Mouse (Mus musculus) heart, postnatal 0 days (tissue): ENCODE results near the gene Flii. TPM values are rescaled to one million over a fixed set of nuclear protein-coding genes. Genes with fewer than 3 reads are reported as not detected.

Source experiments
- ATAC-seq: fragments of 200-750 bp; cut with Nextera tagmentation; 2 replicates; pipeline ENCODE4 v1.8.0; 2017; ENCODE audit warnings: low read depth, moderate number of reproducible peaks, moderate library complexity; ENCODE audit not compliant: insufficient read depth
- DNase-seq: peaks from one replicate; pipeline ENCODE4 v3.0.0-alpha.2; 2016; ENCODE audit warnings: low spot score
- H3K27ac ChIP-seq: fragments of 300-500 bp; sonication (generic); 2 replicates; pipeline ENCODE4 v1.5.1; 2014; ENCODE audit warnings: low read depth, mild to moderate bottlenecking
- H3K27me3 ChIP-seq: fragments of 300-500 bp; sonication (generic); 2 replicates; pipeline ENCODE4 v1.6.1; 2014; ENCODE audit warnings: low read length, mixed read lengths; ENCODE audit not compliant: control insufficient read depth, insufficient read depth
- H3K36me3 ChIP-seq: fragments of 300-500 bp; sonication (generic); replicated peaks from 2 replicates; pipeline ENCODE4 v1.6.1; 2014; ENCODE audit warnings: low read length, mixed read lengths; ENCODE audit not compliant: control insufficient read depth, insufficient read depth
- H3K4me1 ChIP-seq: fragments of 300-500 bp; sonication (generic); 2 replicates; pipeline ENCODE4 v1.6.1; 2014; ENCODE audit warnings: antibody characterized with exemption; ENCODE audit not compliant: control insufficient read depth, insufficient read depth
- H3K4me2 ChIP-seq: fragments of 300-500 bp; sonication (generic); 2 replicates; pipeline ENCODE4 v1.6.1; 2014; ENCODE audit warnings: low read depth, mild to moderate bottlenecking, low read length, moderate library complexity
- H3K4me3 ChIP-seq: fragments of 300-500 bp; sonication (generic); 2 replicates; pipeline ENCODE4 v1.5.1; 2014; ENCODE audit warnings: low read depth, low read length
- H3K9ac ChIP-seq: fragments of 300-500 bp; sonication (generic); replicated peaks from 2 replicates; pipeline ENCODE4 v1.6.1; 2014; ENCODE audit warnings: low read depth, low read length, mixed read lengths
- H3K9me3 ChIP-seq: fragments of 300-500 bp; sonication (generic); replicated peaks from 2 replicates; pipeline ENCODE4 v1.6.1; 2016; ENCODE audit warnings: low read length; ENCODE audit not compliant: control insufficient read depth
- CTCF ChIP-seq: IDR thresholded peaks from 2 replicates; pipeline ENCODE4 v1.5.1; 2016; ENCODE audit warnings: antibody characterized with exemption, control low read depth, low read depth
- EP300 ChIP-seq: IDR thresholded peaks from 2 replicates; pipeline ENCODE4 v1.6.1; 2016; ENCODE audit warnings: antibody characterized with exemption, low read depth
- WGBS: fragments of 180-500 bp; shearing (Covaris S2); extraction: QIAGEN DNeasy Blood & Tissue Kit; methylation state at CpG from one replicate; pipeline ENCODE4 v1.1.7; 2014; 5-methylcytosine and 5-hydroxymethylcytosine counted together
- polyA plus RNA-seq: library from polyadenylated mRNA; unstranded; fragments of >200 nt; fragmentation: Nextera tagmentation; extraction: Ambion mirVana; gene quantifications from 2 replicates; pipeline ENCODE4 v1.2.1, GENCODE M21; 2015
- total RNA-seq: library from RNA; depleted of rRNA; stranded (reverse); fragments of >200 nt; gene quantifications from 2 replicates; pipeline ENCODE4 v1.2.3, GENCODE M21; 2014; ENCODE audit warnings: low replicate concordance

Flii gene
- total and polyA plus RNA-seq, 2 experiments from 2014 or later, result 55.3 to 82.2 TPM

DNA sequence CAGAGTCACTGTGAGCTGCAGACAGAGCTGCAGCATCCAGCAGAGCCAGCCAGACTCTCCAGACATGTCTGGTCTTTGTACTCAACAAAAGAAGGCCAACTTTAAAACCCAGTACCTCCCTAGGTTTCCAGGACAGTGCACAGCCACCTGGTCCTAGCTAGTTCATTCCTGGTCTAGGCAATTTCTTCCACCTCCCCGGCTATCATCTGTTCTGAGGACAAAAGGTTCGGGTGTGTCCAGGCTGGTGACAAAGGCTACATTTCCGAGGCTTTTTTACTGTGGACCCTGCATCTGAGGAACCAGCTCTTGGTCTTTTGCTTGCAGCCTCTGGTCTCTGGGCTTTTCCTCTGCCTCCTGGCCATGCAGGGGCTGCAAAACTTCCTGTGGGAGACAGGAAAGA lies 13.3 kb upstream of the Flii start:
- WGBS, result 72% methylated on average over 3 of the region's 3 CpGs
- H3K36me3 ChIP-seq, result peaks cover 39% of the 10 kb centered on the region
- no peak overlapping the region for H3K9ac ChIP-seq
- H3K27me3 ChIP-seq, result no peaks in the 10 kb centered on the region
- TF ChIP-seq CTCF, result no peak
- no peak for TF ChIP-seq EP300
- no peaks in the 10 kb centered on the region for H3K4me1 ChIP-seq
- DNase-seq (no peak), ATAC-seq (no peak)
- H3K27ac ChIP-seq, result no peak overlapping the region
- H3K4me3 ChIP-seq, result no peak overlapping the region
- H3K4me2 ChIP-seq, result no peak overlapping the region
- no peaks in the 10 kb centered on the region for H3K9me3 ChIP-seq

DNA sequence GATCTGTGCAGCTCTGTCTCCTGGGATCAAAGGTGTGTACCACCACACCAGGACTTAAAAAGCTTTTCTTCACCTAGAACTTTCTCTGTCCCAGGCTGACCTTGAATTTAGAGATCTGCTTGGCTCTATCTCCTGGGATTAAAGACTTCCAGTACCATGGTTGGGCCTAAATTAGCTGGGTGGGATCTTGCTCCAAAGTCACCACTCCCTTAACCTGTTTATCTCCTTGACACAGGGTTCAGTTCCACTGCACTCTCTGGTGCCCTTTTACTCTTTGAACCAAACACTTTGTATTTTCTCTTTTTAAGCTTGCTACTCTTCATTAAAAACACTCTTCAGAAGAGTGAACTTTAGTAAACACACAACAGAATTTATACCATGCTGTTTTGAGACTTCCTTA lies 10.4 kb upstream of the Flii start:
- H3K36me3 ChIP-seq, result peaks cover 19% of the 10 kb centered on the region
- H3K27me3 ChIP-seq, result no peaks in the 10 kb centered on the region
- H3K4me2 ChIP-seq, result no peak overlapping the region
- H3K27ac ChIP-seq, result no peak overlapping the region
- no peak overlapping the region for H3K4me3 ChIP-seq
- no peak for DNase-seq
- H3K9me3 ChIP-seq, result no peaks in the 10 kb centered on the region
- no peak for ATAC-seq
- no peak overlapping the region for H3K9ac ChIP-seq
- no peaks in the 10 kb centered on the region for H3K4me1 ChIP-seq
- no peak for TF ChIP-seq EP300
- TF ChIP-seq CTCF, result no peak

DNA sequence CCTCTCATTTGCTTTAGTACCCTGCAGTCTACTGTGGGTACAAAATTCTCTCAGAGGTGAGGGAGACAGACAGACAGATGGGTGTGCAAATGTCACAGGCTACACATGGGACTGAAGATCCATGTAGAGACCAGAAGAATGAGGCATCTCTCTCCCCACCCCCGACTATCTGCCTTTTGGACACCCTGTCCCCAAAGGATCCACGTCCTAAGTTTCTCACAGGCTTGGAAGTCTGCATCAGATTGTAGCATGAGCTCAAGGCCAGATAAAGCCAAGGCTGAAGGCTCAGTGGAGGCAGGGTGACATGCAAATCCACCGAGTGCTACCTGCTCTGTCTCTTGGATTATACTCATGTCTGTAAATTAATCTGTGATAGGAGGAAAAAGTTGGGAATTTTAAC lies 9.4 kb upstream of the Flii start:
- Histone ChIP-seq H3K27me3 (no peaks in the 10 kb centered on the region), H3K4me1 (no peaks in the 10 kb centered on the region), H3K4me2 (no peak overlapping the region), H3K9me3 (no peaks in the 10 kb centered on the region), H3K36me3 (peaks cover 17% of the 10 kb centered on the region), H3K9ac (no peak overlapping the region), H3K27ac (no peak overlapping the region), H3K4me3 (no peak overlapping the region)
- TF ChIP-seq CTCF (no peak), EP300 (no peak)
- WGBS, result 76% methylated on average over 3 of the region's 3 CpGs
- DNase-seq (no peak), ATAC-seq (no peak)

DNA sequence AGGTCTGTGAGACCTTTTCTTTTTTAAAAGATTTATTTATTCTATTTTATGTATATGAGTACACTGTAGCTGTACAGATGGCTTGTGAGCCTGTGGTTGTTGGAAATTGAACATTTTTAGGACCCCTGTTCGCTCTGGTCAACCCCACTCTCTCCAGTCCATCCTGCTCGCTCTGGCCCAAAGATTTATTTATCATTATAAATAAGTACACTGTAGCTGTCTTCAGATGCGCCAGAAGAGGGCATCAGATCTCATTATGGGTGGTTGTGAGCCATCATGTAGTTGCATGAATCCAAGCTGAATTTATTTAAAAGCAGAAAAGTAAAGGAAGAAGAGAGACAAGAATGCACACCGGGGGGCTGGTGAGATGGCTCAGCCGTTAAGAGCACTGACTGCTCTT lies 8.1 kb upstream of the Flii start:
- Histone ChIP-seq H3K36me3 (peaks cover 23% of the 10 kb centered on the region), H3K27me3 (no peaks in the 10 kb centered on the region), H3K4me2 (no peak overlapping the region), H3K4me3 (no peak overlapping the region), H3K4me1 (no peaks in the 10 kb centered on the region), H3K27ac (no peak overlapping the region), H3K9me3 (no peaks in the 10 kb centered on the region), H3K9ac (no peak overlapping the region)
- WGBS, result 74% methylated on average over 5 of the region's 5 CpGs
- ATAC-seq (no peak), DNase-seq (no peak)
- TF ChIP-seq EP300, result no peak
- 0 out of 2 replicates have a peak, but pooled peaks have one; percentile 14 for TF ChIP-seq CTCF

DNA sequence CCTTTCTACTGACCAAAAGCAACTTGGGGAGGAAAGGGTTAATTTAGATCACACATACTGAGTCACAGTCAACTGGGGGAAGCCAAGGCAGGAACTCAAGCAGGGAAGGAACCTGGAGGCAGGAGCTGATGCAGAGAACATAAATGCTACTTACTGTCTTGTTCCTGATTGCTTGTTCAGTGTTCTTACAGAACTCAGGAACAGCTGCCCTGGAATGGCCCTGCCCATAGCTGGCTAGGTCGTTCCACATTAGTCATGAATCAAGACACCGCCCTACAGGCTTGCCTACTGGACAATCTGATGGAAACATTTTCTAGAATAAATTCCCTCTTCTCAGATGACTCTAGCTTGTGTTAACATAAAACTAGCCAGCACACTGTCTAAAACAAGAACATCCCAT lies 7.1 kb upstream of the Flii start:
- Histone ChIP-seq H3K9ac (no peak overlapping the region), H3K36me3 (peaks cover 23% of the 10 kb centered on the region), H3K27ac (no peak overlapping the region), H3K4me1 (peaks cover 4% of the 10 kb centered on the region; the same call in 1 of the 2 replicates), H3K9me3 (no peaks in the 10 kb centered on the region), H3K27me3 (no peaks in the 10 kb centered on the region), H3K4me2 (no peak overlapping the region), H3K4me3 (no peak overlapping the region)
- DNase-seq, result no peak
- TF ChIP-seq EP300 (no peak), CTCF (no peak)
- ATAC-seq, result no peak
- 58% methylated on average over 2 of the region's 2 CpGs for WGBS

DNA sequence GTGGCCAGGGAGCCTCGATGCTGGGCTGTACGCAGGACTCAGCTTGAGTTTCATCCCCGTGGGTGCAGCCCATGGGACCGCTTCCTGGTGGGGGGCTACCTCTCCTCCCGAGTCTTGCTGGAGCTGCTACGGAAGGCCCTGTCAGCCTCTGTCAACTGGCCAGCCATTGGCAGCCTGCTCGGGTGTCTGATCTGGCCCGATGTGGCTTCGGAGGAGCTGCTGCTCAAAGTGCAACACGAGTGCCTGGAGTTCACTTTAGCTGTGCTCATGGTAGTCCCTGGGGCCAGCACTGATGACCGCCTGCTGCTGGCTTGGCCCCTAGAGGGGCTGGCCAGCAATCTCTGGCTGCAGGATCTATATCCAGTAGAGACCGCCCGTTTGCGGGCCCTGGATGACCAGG lies 4.2 kb upstream of the Flii start:
- Histone ChIP-seq H3K27me3 (no peaks in the 10 kb centered on the region), H3K9me3 (no peaks in the 10 kb centered on the region), H3K27ac (no peak overlapping the region), H3K4me3 (no peak overlapping the region), H3K4me2 (no peak overlapping the region), H3K4me1 (peaks cover 16% of the 10 kb centered on the region), H3K9ac (no peak overlapping the region), H3K36me3 (peaks cover 23% of the 10 kb centered on the region)
- no peak for TF ChIP-seq CTCF
- no peak for TF ChIP-seq EP300
- 89% methylated on average over 14 of the region's 14 CpGs for WGBS
- ATAC-seq, result no peak
- no peak for DNase-seq
